Mouse (Mus musculus) embryo, embryonic 9.5 days (tissue): Measurements from ENCODE around the gene Atp4a.
A peak's percentile ranks its signal among the peaks of the same experiment; 100 is the strongest.
"Not testable (repeated sequence)": the region's sequence is repeated elsewhere in the genome, so short reads cannot be mapped to it uniquely, and the experiment has no call there.

ENCODE experiments used
- DNase-seq: peaks from one replicate; pipeline ENCODE4 v3.0.0-alpha.2; 2017; ENCODE audit errors: extremely low spot score

The Atp4a gene

GRCm38 (mm10) chr7:30730064-30730722, 18.2 kb downstream of the Atp4a start:
- not testable (repeated sequence) for DNase-seq

- no peak for DNase-seq
These were observed 24.2 kb downstream of the Atp4a start for GRCm38 (mm10) chr7:30736211-30736610.

GRCm38 (mm10) chr7:30742570-30742969, 30.6 kb downstream of the Atp4a start:
- DNase-seq, result not testable (repeated sequence)

- DNase-seq, result not testable (repeated sequence)
These were observed 31.6 kb downstream of the Atp4a start, which contains the start of gene Gapdhs for GRCm38 (mm10) chr7:30743617-30744016. Gene Gapdhs (minus strand): TSS chr7:30743681.

GRCm38 (mm10) chr7:30744022-30744598, 32.1 kb downstream of the Atp4a start:
- DNase-seq, result no peak

GRCm38 (mm10) chr7:30747525-30748204, 35.7 kb downstream of the Atp4a start:
- DNase-seq, result no peak

- no peak for DNase-seq
These were observed 38.0 kb downstream of the Atp4a start for GRCm38 (mm10) chr7:30749824-30750606.

- DNase-seq, result no peak
These were observed 39.2 kb downstream of the Atp4a start, which contains the start of gene Sbsn for GRCm38 (mm10) chr7:30751086-30751669. Gene Sbsn (plus strand): TSS chr7:30751471.

GRCm38 (mm10) chr7:30757001-30757400, 45.0 kb downstream of the Atp4a start:
- no peak for DNase-seq

GRCm38 (mm10) chr7:30758853-30759252, 46.8 kb downstream of the Atp4a start:
- DNase-seq, result peak; percentile 49

GRCm38 (mm10) chr7:30761769-30762352, 49.9 kb downstream of the Atp4a start:
- no peak for DNase-seq

- no peak for DNase-seq
These were observed 51.4 kb downstream of the Atp4a start, which contains the start of gene Dmkn for GRCm38 (mm10) chr7:30763456-30763855. Gene Dmkn (plus strand): TSS chr7:30763756.

- DNase-seq, result no peak
These were observed 53.2 kb downstream of the Atp4a start for GRCm38 (mm10) chr7:30765173-30765572.

GRCm38 (mm10) chr7:30766408-30766807, 54.4 kb downstream of the Atp4a start:
- DNase-seq, result no peak

GRCm38 (mm10) chr7:30769236-30769635, 57.2 kb downstream of the Atp4a start:
- no peak for DNase-seq
